Mouse (Mus musculus): ENCODE measurements around the gene Syt9. TPM values are rescaled to one million over a fixed set of nuclear protein-coding genes. Genes with fewer than 3 reads are reported as not detected.

The Syt9 gene
- polyA plus RNA-seq, 1 experiment, result 0.07 TPM

DNA sequence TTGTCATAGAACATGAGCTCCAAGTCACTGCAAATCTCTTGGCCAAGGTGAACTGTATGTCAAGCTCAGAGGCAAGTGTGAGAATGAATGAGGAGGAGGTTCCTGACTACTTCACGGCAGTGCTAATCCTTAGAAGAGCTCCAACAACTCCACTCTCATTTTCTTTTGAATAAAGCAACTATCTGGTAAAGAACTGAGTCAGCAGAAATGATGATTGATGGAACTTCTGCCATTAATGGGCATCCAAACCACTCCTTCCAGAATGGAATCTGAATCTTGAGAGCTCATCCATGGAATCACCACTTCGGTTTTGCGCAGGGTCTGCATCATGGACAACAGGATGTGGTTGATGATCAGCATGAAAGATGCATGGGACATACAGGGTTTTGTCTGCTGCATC lies 8.4 kb upstream of the Syt9 start:
- no peak for DNase-seq
- TF ChIP-seq POLR2A (IDR thresholded peaks at IDR 0.05; ENCODE audit: control insufficient read depth, extremely low read depth, insufficient read depth, low read length, poor library complexity) (no peak), CTCF (IDR thresholded peaks at IDR 0.05; ENCODE audit: borderline replicate concordance, control insufficient read depth, extremely low read depth, insufficient read depth, low read length, poor library complexity) (no peak)
- Histone ChIP-seq H3K4me3 (ENCODE audit: control insufficient read depth, insufficient read depth, low read length) (no peak overlapping the region), H3K27me3 (ENCODE audit: control insufficient read depth, insufficient read depth, low read length) (no peaks in the 10 kb centered on the region), H3K4me1 (replicated peaks; ENCODE audit: control insufficient read depth, insufficient read depth, low read length) (no peaks in the 10 kb centered on the region), H3K27ac (ENCODE audit: control insufficient read depth, insufficient read depth, low read length) (no peak overlapping the region), H3K36me3 (ENCODE audit: control insufficient read depth, insufficient read depth, low read length) (no peaks in the 10 kb centered on the region)
- WGBS, result 95% methylated on average over 3 of the region's 3 CpGs

DNA sequence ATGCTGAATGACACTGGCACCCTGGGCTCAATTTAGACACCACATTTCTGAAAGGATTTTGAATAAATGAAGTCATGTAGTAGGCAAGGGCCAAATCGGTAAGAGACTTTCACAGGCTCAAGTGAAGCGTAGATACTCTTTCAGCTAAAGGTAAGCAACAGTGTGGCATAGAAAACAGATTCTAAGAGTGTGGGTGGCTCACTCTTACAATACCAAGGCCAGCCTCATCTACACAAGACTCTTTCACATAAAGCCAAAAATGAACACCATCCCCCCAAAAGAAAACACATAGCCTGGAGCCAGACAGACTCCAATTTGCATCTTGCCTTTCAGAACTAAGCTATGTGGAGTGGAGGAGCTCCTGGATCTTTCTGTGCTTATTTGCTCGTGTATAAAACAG lies 7.9 kb upstream of the Syt9 start:
- Histone ChIP-seq H3K4me3 (ENCODE audit: control insufficient read depth, insufficient read depth, low read length) (no peak overlapping the region), H3K36me3 (ENCODE audit: control insufficient read depth, insufficient read depth, low read length) (no peaks in the 10 kb centered on the region), H3K27ac (ENCODE audit: control insufficient read depth, insufficient read depth, low read length) (no peak overlapping the region), H3K4me1 (replicated peaks; ENCODE audit: control insufficient read depth, insufficient read depth, low read length) (no peaks in the 10 kb centered on the region), H3K27me3 (ENCODE audit: control insufficient read depth, insufficient read depth, low read length) (no peaks in the 10 kb centered on the region)
- TF ChIP-seq POLR2A (IDR thresholded peaks at IDR 0.05; ENCODE audit: control insufficient read depth, extremely low read depth, insufficient read depth, low read length, poor library complexity), result no peak
- TF ChIP-seq CTCF (IDR thresholded peaks at IDR 0.05; ENCODE audit: borderline replicate concordance, control insufficient read depth, extremely low read depth, insufficient read depth, low read length, poor library complexity), result no peak
- 86% methylated on average over 3 of the region's 3 CpGs for WGBS
- no peak for DNase-seq

DNA sequence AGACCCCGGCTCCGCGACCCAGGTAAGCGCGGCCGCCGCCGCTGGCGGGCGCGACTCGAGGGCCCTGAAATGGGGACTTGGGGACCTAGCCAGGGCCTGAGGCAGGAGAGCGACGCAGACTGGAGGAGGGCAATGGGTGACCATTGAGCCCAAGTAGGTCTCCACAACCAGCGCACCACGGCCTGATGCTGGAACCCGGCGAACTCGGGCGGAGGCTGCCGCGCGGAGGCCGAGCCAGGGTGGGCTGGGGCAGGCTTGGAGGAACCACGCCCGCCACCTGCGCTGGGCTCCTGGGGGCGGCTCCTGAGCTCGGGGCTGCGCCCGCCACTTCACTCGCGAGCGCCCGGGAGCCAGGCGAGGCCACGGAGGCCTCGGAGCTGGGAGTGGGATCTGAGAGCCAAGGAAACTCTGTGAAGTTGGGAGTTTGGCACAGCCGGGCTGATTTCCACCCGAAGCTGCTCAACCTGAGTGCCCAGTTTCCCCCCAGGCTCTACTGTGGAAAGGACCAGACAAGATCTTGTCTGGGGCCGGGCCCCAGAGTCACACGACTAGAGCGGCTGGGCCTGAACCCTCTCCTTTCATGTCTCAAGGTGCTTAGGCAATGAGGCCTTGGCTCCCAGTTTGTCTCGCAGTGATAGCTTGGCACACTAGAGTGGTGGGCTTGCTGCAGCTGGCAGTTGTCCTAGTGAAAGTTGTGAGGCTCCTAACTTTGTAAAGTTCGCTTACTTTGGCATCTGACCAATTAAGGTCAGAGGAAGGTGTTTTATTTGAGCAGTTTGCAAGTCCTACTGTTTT lies 795 bp downstream of the Syt9 start:
- TF ChIP-seq CTCF (IDR thresholded peaks at IDR 0.05; ENCODE audit: borderline replicate concordance, control insufficient read depth, extremely low read depth, insufficient read depth, low read length, poor library complexity) (no peak), POLR2A (IDR thresholded peaks at IDR 0.05; ENCODE audit: control insufficient read depth, extremely low read depth, insufficient read depth, low read length, poor library complexity) (no peak)
- H3K36me3 ChIP-seq (ENCODE audit: control insufficient read depth, insufficient read depth, low read length), result no peaks in the 10 kb centered on the region
- H3K4me3 ChIP-seq (ENCODE audit: control insufficient read depth, insufficient read depth, low read length), result no peak overlapping the region
- WGBS, result 9% methylated on average over 45 of the region's 45 CpGs
- no peak for DNase-seq
- no peaks in the 10 kb centered on the region for H3K4me1 ChIP-seq (replicated peaks; ENCODE audit: control insufficient read depth, insufficient read depth, low read length)
- peaks cover 9% of the 10 kb centered on the region; the same call in 1 of the 2 replicates for H3K27me3 ChIP-seq (ENCODE audit: control insufficient read depth, insufficient read depth, low read length)
- H3K27ac ChIP-seq (ENCODE audit: control insufficient read depth, insufficient read depth, low read length), result no peak overlapping the region

DNA sequence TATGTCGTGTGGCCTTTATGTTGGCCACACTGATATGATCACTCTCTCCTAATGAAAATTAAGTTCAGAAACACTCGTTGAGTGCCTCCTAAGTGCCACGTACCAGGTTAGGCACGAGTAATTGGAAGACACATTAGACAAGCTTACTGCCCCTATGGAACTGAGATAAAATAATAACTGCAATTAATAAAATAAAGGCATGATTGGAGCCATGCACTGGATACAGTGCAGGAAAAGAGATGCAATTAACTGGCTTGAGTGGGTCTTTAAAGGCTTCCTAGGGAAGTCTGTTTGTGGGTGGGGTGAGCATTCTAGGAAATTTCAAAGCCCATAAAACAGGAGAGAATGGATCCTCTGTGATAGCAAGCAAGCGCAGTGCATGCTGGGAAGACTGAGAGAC lies 10.0 kb downstream of the Syt9 start:
- H3K4me3 ChIP-seq (ENCODE audit: control insufficient read depth, insufficient read depth, low read length), result no peak overlapping the region
- H3K27me3 ChIP-seq (ENCODE audit: control insufficient read depth, insufficient read depth, low read length), result no peaks in the 10 kb centered on the region
- 95% methylated on average over 5 of the region's 5 CpGs for WGBS
- H3K36me3 ChIP-seq (ENCODE audit: control insufficient read depth, insufficient read depth, low read length), result no peaks in the 10 kb centered on the region
- no peak for DNase-seq
- no peak overlapping the region for H3K27ac ChIP-seq (ENCODE audit: control insufficient read depth, insufficient read depth, low read length)
- no peak for TF ChIP-seq CTCF (IDR thresholded peaks at IDR 0.05; ENCODE audit: borderline replicate concordance, control insufficient read depth, extremely low read depth, insufficient read depth, low read length, poor library complexity)
- no peak for TF ChIP-seq POLR2A (IDR thresholded peaks at IDR 0.05; ENCODE audit: control insufficient read depth, extremely low read depth, insufficient read depth, low read length, poor library complexity)
- H3K4me1 ChIP-seq (replicated peaks; ENCODE audit: control insufficient read depth, insufficient read depth, low read length), result no peaks in the 10 kb centered on the region

DNA sequence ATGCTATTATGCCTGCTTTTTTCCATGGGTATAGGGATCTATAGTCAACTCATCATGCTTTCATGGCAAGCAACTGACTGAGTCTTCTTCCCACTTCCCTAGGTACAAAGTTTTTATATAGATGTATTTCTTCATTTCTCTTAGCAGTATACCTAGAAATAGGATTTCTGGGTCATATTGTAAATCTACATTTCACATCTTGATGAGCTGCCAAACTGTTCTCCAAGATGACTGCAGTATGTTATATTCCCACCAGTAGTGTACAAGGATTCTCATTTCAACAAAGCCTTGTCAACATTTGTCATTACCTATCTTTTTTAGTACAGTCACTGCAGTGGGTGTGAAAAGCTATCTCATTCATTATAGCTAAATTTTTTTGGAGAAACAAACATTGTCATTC lies 19.1 kb downstream of the Syt9 start:
- no peak for DNase-seq
- H3K27me3 ChIP-seq (ENCODE audit: control insufficient read depth, insufficient read depth, low read length), result no peaks in the 10 kb centered on the region
- H3K4me1 ChIP-seq (replicated peaks; ENCODE audit: control insufficient read depth, insufficient read depth, low read length), result no peaks in the 10 kb centered on the region
- H3K4me3 ChIP-seq (ENCODE audit: control insufficient read depth, insufficient read depth, low read length), result no peak overlapping the region
- TF ChIP-seq CTCF (IDR thresholded peaks at IDR 0.05; ENCODE audit: borderline replicate concordance, control insufficient read depth, extremely low read depth, insufficient read depth, low read length, poor library complexity) (no peak), POLR2A (IDR thresholded peaks at IDR 0.05; ENCODE audit: control insufficient read depth, extremely low read depth, insufficient read depth, low read length, poor library complexity) (no peak)
- no peak overlapping the region for H3K27ac ChIP-seq (ENCODE audit: control insufficient read depth, insufficient read depth, low read length)
- H3K36me3 ChIP-seq (ENCODE audit: control insufficient read depth, insufficient read depth, low read length), result no peaks in the 10 kb centered on the region

DNA sequence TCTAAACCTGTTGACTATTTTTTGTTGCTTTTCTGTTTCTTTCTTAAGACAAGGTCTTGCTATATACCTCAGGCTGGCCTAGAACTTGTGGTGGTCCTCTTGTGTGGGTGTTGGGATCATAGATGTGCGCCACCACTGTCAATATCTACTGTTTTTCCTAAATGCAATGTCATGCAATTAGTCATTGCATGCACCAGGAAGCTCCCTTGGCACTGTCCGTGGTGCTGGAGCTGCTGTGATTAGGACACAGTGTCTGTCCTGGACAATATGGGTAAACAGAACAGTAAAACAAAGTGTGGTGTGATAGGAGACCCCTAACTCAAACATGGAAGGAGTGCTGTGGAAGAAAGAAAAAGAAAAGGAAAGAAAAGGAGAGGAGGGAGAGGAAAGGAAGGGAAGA lies 22.2 kb downstream of the Syt9 start:
- TF ChIP-seq POLR2A (IDR thresholded peaks at IDR 0.05; ENCODE audit: control insufficient read depth, extremely low read depth, insufficient read depth, low read length, poor library complexity), result no peak
- no peak for TF ChIP-seq CTCF (IDR thresholded peaks at IDR 0.05; ENCODE audit: borderline replicate concordance, control insufficient read depth, extremely low read depth, insufficient read depth, low read length, poor library complexity)
- H3K36me3 ChIP-seq (ENCODE audit: control insufficient read depth, insufficient read depth, low read length), result no peaks in the 10 kb centered on the region
- no peaks in the 10 kb centered on the region for H3K4me1 ChIP-seq (replicated peaks; ENCODE audit: control insufficient read depth, insufficient read depth, low read length)
- H3K27me3 ChIP-seq (ENCODE audit: control insufficient read depth, insufficient read depth, low read length), result no peaks in the 10 kb centered on the region
- DNase-seq, result no peak
- 63% methylated on average over 2 of the region's 2 CpGs for WGBS
- H3K27ac ChIP-seq (ENCODE audit: control insufficient read depth, insufficient read depth, low read length), result no peak overlapping the region
- H3K4me3 ChIP-seq (ENCODE audit: control insufficient read depth, insufficient read depth, low read length), result no peak overlapping the region
